Mouse (Mus musculus) liver, embryonic 14.5 days (tissue): ENCODE results near the gene Vmn2r94. TPM values are rescaled to one million over a fixed set of nuclear protein-coding genes. Genes with fewer than 3 reads are reported as not detected.

ENCODE experiments used
- ATAC-seq: fragments of 200-750 bp; cut with Nextera tagmentation; 2 replicates; pipeline ENCODE4 v1.8.0; 2017; ENCODE audit warnings: moderate number of reproducible peaks, mild to moderate bottlenecking, moderate library complexity; ENCODE audit not compliant: insufficient read depth
- DNase-seq, 3 experiments: peaks; one replicate each; pipeline ENCODE4 v3.0.0-alpha.2; 2012 to 2013; ENCODE audit warnings: low read depth in 3 of 3, low spot score in 3 of 3
- H3K27ac ChIP-seq: fragments of 300-500 bp; sonication (generic); 2 replicates; pipeline ENCODE4 v1.5.1; 2014; ENCODE audit warnings: moderate library complexity, mild to moderate bottlenecking, control low read depth, inconsistent platforms
- H3K27me3 ChIP-seq: fragments of 300-500 bp; sonication (generic); 2 replicates; pipeline ENCODE4 v1.6.1; 2014; ENCODE audit warnings: mild to moderate bottlenecking, low read length, moderate library complexity; ENCODE audit not compliant: control insufficient read depth, insufficient read depth
- H3K36me3 ChIP-seq: fragments of 300-500 bp; sonication (generic); replicated peaks from 2 replicates; pipeline ENCODE4 v1.6.1; 2014; ENCODE audit warnings: low read depth; ENCODE audit not compliant: control insufficient read depth, insufficient read depth
- H3K4me1 ChIP-seq, 2 experiments: fragments of 200-500 bp in 1 of 2; fragments of 300-500 bp in 1 of 2; sonication (generic) in 1 of 2; replicated peaks; 2 replicates each; pipeline ENCODE4 v1.6.1; 2012 to 2014; ENCODE audit warnings: antibody characterized with exemption in 1 of 2, inconsistent platforms in 1 of 2, low read length in 1 of 2; ENCODE audit not compliant: control insufficient read depth in 2 of 2, insufficient read depth in 2 of 2
- H3K4me2 ChIP-seq: fragments of 300-500 bp; sonication (generic); 2 replicates; pipeline ENCODE4 v1.6.1; 2014; ENCODE audit warnings: low read depth, mild to moderate bottlenecking, control low read depth, moderate library complexity
- H3K4me3 ChIP-seq, 2 experiments: fragments of 200-500 bp in 1 of 2; fragments of 300-500 bp in 1 of 2; sonication (generic) in 1 of 2; 2 replicates each; pipeline ENCODE4 v1.5.1; 2012 to 2014; ENCODE audit warnings: low read depth in 2 of 2, low read length in 2 of 2, mild to moderate bottlenecking in 2 of 2, control low read depth in 1 of 2, inconsistent platforms in 1 of 2, moderate library complexity in 1 of 2; ENCODE audit not compliant: insufficient read depth in 1 of 2
- H3K9ac ChIP-seq: fragments of 300-500 bp; sonication (generic); replicated peaks from 2 replicates; pipeline ENCODE4 v1.6.1; 2014; ENCODE audit warnings: mild to moderate bottlenecking, control low read depth, moderate library complexity
- H3K9me3 ChIP-seq: fragments of 300-500 bp; sonication (generic); 2 replicates; pipeline ENCODE4 v1.6.1; 2016; ENCODE audit warnings: low read length, mixed read lengths; ENCODE audit not compliant: control insufficient read depth
- CTCF ChIP-seq: IDR thresholded peaks from 2 replicates; pipeline ENCODE4 v1.5.1; 2016; ENCODE audit warnings: antibody characterized with exemption, low read depth, control low read depth
- EP300 ChIP-seq: IDR thresholded peaks from 2 replicates; pipeline ENCODE4 v1.6.1; 2016; ENCODE audit warnings: antibody characterized with exemption, low read depth
- WGBS: fragments of 180-500 bp; shearing (Covaris S2); extraction: QIAGEN DNeasy Blood & Tissue Kit; methylation state at CpG from one replicate; pipeline ENCODE4 v1.1.7; 2014; ENCODE audit not compliant: insufficient replicate concordance; 5-methylcytosine and 5-hydroxymethylcytosine counted together
- polyA plus RNA-seq, 2 experiments: library from polyadenylated mRNA; depleted of rRNA in 1 of 2; stranded (reverse) in 1 of 2; unstranded in 1 of 2; fragments of >200 nt; fragmentation: Nextera tagmentation in 1 of 2; extraction: Ambion mirVana in 1 of 2; gene quantifications; 2 replicates each; pipeline versions ENCODE4 v1.2.1 to v1.2.3; 2012 to 2014

Gene Vmn2r94
- polyA plus RNA-seq (2012; rRNA removed): not detected in 2 replicates
- not detected in 2 replicates for polyA plus RNA-seq (2014; fragmentation: Nextera tagmentation; extraction: Ambion mirVana)

DNA sequence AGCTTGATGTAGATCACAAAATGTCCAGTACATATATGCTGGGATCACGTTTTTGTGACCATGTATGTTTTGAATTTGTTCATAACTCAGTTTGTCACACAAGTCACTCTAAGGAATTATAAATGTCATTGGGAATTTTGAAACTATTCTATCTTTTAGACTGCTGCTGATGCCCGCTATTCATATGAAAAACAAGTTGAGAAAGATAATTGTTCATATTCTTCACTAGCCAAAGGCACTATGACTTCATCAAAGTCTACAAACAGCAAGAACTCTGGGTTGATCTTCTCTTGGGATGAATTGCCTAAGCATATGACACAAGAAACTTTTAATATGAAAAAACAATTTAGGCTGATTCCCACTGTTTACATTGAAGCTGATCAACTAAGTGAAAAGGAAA lies at the start of gene Vmn2r94:
Vmn2r94 (minus strand) TSS at position 101 of the 400 bp plus-strand sequence.
- 33% methylated on average over 2 of the region's 2 CpGs for WGBS
- Histone ChIP-seq H3K4me3 (no peak within 1 kb of the TSS), H3K9ac (no peak within 1 kb of the TSS), H3K27ac (no peak within 1 kb of the TSS), H3K4me1 (no peaks in the 10 kb centered on the region), H3K9me3 (no peaks in the 10 kb centered on the region), H3K36me3 (no peaks in the 10 kb centered on the region), H3K27me3 (no peaks in the 10 kb centered on the region), H3K4me2 (no peak within 1 kb of the TSS)
- no peak for TF ChIP-seq CTCF
- no peak for DNase-seq
- no peak for ATAC-seq

DNA sequence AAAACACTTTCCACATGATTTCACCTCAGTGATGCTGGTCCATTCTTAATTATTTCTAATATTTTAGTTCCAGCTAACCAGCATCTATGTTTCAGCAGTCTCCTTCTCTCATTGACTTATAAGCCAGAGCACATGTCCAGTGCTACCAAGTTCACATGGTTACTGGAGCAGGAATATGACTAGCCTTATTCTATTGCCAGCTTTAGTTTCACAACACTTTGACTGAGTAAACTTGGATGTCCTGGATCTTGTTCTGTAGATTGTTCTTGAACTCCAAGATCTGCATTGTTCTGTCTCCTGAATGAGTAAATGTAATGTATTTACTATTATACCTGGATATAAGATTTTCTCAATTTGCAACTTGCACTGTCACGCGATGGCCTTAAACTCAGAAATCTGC lies 45.5 kb upstream of the Vmn2r94 start:
- Histone ChIP-seq H3K9ac (no peak overlapping the region), H3K4me2 (no peak overlapping the region), H3K4me3 (no peak overlapping the region), H3K9me3 (no peaks in the 10 kb centered on the region), H3K36me3 (no peaks in the 10 kb centered on the region), H3K4me1 (no peaks in the 10 kb centered on the region), H3K27me3 (no peaks in the 10 kb centered on the region), H3K27ac (no peak overlapping the region)
- TF ChIP-seq EP300: no peak
- no peak for TF ChIP-seq CTCF
- DNase-seq: no peak
- ATAC-seq: no peak
- 75% methylated on average over 2 of the region's 2 CpGs for WGBS

DNA sequence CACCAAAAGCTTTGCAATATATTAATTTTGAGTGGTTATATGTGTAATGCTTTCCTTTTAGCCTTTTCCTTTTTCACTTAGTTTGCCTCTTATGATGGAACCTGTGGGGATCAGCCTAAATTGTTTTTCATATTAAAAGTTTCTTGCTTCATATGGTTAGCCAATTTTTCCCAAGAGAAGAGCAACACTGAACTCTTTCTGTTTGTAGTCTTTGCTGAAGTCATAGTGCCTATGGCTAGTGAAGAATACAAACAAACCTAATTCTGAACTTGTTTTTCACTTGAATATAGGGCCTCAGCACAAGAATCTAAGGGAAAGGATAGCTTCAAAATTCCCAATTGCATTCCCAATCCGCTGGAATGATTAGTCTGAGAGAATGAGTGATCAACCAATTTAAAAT lies 20.2 kb upstream of the Vmn2r94 start, which contains the start of gene Vmn2r93:
Vmn2r93 (plus strand) TSS at position 301 of the 400 bp plus-strand sequence.
- no peak within 1 kb of the TSS for H3K9ac ChIP-seq
- ATAC-seq (no peak), DNase-seq (no peak)
- H3K4me3 ChIP-seq: no peak within 1 kb of the TSS
- no peaks in the 10 kb centered on the region for H3K4me1 ChIP-seq
- TF ChIP-seq EP300: no peak
- no peak for TF ChIP-seq CTCF
- 0 out of 2 replicates have a peak, but pooled peaks cover 2% of the 10 kb centered on the region for H3K9me3 ChIP-seq
- H3K36me3 ChIP-seq: no peaks in the 10 kb centered on the region
- no peak within 1 kb of the TSS for H3K27ac ChIP-seq
- H3K4me2 ChIP-seq: no peak within 1 kb of the TSS
- 24% methylated on average over 1 of the region's 1 CpGs for WGBS
- H3K27me3 ChIP-seq: no peaks in the 10 kb centered on the region

GRCm38 (mm10) chr17:18236931-18237330 lies 40.6 kb downstream of the Vmn2r94 start:
- H3K4me2 ChIP-seq: no peak overlapping the region
- TF ChIP-seq EP300 (no peak), CTCF (no peak)
- DNase-seq: no peak
- no peaks in the 10 kb centered on the region for H3K36me3 ChIP-seq
- no peak overlapping the region for H3K4me3 ChIP-seq
- H3K9ac ChIP-seq: no peak overlapping the region
- ATAC-seq: no peak
- H3K9me3 ChIP-seq: no peaks in the 10 kb centered on the region
- no peak overlapping the region for H3K27ac ChIP-seq
- 62% methylated on average over 13 of the region's 14 CpGs for WGBS
- H3K27me3 ChIP-seq: no peaks in the 10 kb centered on the region
- H3K4me1 ChIP-seq: no peaks in the 10 kb centered on the region

DNA sequence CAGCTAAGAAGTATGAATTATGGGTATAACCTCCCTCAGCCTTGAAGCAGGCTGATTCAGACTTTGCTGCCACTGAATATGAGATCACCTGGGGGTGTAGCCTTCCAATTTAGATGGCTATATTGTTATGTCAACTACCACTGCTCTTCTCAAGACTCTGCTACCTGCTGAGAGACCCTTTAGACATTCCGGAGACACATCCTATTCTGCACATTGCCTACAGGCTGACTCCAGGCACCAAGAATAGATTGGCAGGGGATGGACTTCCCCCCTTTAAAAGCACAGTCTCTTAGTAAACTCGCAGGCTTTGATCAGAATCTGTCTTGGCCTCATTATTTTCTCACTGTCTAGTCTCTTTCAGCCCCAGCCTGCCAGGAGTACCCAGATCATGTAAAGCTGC lies 45.6 kb downstream of the Vmn2r94 start:
- H3K36me3 ChIP-seq: no peaks in the 10 kb centered on the region
- H3K4me3 ChIP-seq: no peak overlapping the region
- H3K27me3 ChIP-seq: no peaks in the 10 kb centered on the region
- DNase-seq: no peak
- ATAC-seq: no peak
- no peak overlapping the region for H3K4me2 ChIP-seq
- H3K4me1 ChIP-seq: no peaks in the 10 kb centered on the region
- TF ChIP-seq CTCF (no peak), EP300 (no peak)
- no peaks in the 10 kb centered on the region for H3K9me3 ChIP-seq
- 49% methylated on average over 2 of the region's 2 CpGs for WGBS
- H3K9ac ChIP-seq: no peak overlapping the region
- H3K27ac ChIP-seq: no peak overlapping the region
